Mouse (Mus musculus) limb, embryonic 10.5 days (tissue): ENCODE measurements around the gene Ptcra. TPM values are rescaled to one million over a fixed set of nuclear protein-coding genes. Genes with fewer than 3 reads are reported as not detected.

Experiments
- DNase-seq: peaks from one replicate; pipeline ENCODE4 v3.0.0-alpha.2; 2017; ENCODE audit warnings: low spot score
- H3K27ac ChIP-seq: fragments of 300-500 bp; sonication (generic); 2 replicates; pipeline ENCODE4 v1.5.1; 2016; ENCODE audit warnings: mild to moderate bottlenecking
- H3K27me3 ChIP-seq: fragments of 300-500 bp; sonication (generic); 2 replicates; pipeline ENCODE4 v1.6.1; 2016; ENCODE audit warnings: low read depth, mild to moderate bottlenecking; ENCODE audit not compliant: poor library complexity, severe bottlenecking
- H3K36me3 ChIP-seq: fragments of 300-500 bp; sonication (generic); 2 replicates; pipeline ENCODE4 v1.6.1; 2016; ENCODE audit warnings: mild to moderate bottlenecking, moderate library complexity
- H3K4me1 ChIP-seq: fragments of 300-500 bp; sonication (generic); 2 replicates; pipeline ENCODE4 v1.6.1; 2016
- H3K4me3 ChIP-seq: fragments of 300-500 bp; sonication (generic); 2 replicates; pipeline ENCODE4 v1.5.1; 2016; ENCODE audit warnings: mild to moderate bottlenecking, moderate library complexity
- H3K9me3 ChIP-seq: fragments of 300-500 bp; sonication (generic); replicated peaks from 2 replicates; pipeline ENCODE4 v1.6.1; 2016; ENCODE audit warnings: mild to moderate bottlenecking
- WGBS: fragments of 180-500 bp; shearing (Covaris S2); methylation state at CpG from one replicate; pipeline ENCODE4 v1.1.7; 2016; 5-methylcytosine and 5-hydroxymethylcytosine counted together
- polyA plus RNA-seq: library from polyadenylated mRNA; unstranded; fragments of >200 nt; fragmentation: Nextera tagmentation; extraction: Ambion mirVana; gene quantifications from 2 replicates; pipeline ENCODE4 v1.2.1, GENCODE M21; 2016

The Ptcra gene
- polyA plus RNA-seq, 1 experiment from 2014 or later: 0.73 TPM

DNA sequence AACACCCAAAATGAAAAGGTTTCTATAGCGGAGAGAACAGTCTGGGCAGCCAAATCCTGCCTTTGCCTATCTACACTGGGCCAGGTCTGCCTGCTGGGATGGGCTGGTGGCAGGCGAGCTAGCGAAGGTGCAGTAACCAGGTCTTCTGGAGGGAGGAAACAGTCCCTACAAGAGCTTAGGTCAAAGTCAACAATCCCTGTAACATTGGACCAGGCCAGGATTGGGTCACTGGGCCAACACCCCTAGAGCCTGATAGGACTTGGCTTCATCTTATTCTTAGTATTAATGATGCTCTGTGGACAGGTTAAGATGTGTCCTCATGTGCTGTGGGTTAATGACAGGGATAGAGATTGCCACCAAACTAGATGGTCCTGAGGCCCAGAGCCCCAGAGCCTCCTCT is 29.5 kb downstream of the Ptcra start:
- H3K27ac ChIP-seq: no peak overlapping the region
- H3K9me3 ChIP-seq: no peaks in the 10 kb centered on the region
- peaks cover 16% of the 10 kb centered on the region for H3K27me3 ChIP-seq
- H3K36me3 ChIP-seq: peaks cover 48% of the 10 kb centered on the region
- WGBS: 92% methylated on average over 3 of the region's 3 CpGs
- no peak for DNase-seq
- no peaks in the 10 kb centered on the region; the same call in 1 of the 2 replicates for H3K4me1 ChIP-seq
- no peak overlapping the region for H3K4me3 ChIP-seq

DNA sequence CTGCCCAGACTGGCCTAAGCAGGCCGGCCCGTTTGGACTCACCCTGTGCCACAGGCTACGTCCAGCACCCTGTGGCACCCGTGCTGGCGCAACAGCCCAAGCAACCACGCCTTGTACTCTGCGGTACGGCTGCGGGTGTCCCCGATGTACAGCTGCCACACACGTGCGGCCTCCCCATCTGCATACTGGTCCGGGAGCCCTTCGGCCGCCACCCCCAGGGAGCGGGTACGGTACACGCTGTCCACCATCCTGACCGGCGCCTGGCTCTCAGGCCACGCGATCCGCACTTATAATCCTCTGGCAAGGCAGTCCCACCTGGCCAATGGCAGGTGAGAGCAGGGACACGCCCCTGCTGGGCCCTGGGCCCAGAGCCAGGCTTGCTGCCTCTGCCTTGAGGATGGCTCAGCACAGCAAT is 34.6 kb downstream of the Ptcra start, which contains the start of gene Gnmt:
TSS of gene Gnmt (minus strand) at position 265 of the 415 bp plus-strand sequence.
- 16% methylated on average over 24 of the region's 24 CpGs for WGBS
- no peak for DNase-seq
- H3K36me3 ChIP-seq: peaks cover 28% of the 10 kb centered on the region
- no peak within 1 kb of the TSS for H3K27ac ChIP-seq
- H3K27me3 ChIP-seq: peaks cover 29% of the 10 kb centered on the region
- H3K4me1 ChIP-seq: peaks cover 7% of the 10 kb centered on the region; the same call in 1 of the 2 replicates
- peak within 1 kb of the TSS; percentile 13; the same call in 1 of the 2 replicates for H3K4me3 ChIP-seq
- H3K9me3 ChIP-seq: no peaks in the 10 kb centered on the region

DNA sequence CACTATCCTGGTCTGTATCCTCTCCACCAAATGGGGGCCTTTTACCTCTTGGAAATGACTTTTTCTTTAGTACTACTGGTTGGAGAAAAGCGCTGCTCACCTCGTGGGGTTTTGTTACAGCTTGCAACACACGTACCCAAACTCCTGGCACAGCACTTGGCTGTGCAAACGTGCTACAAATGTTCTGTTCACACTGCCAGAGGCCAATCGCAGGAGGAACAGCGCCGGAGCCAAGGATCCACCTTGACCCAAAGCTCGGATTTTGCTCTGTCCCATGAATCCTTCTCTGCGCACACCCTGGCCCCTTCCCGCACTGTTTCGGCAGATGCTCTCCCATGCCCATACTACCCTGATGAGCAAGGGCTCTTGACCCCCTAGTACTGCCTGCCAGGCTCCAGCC is 35.0 kb downstream of the Ptcra start:
- peaks cover 30% of the 10 kb centered on the region for H3K36me3 ChIP-seq
- H3K27ac ChIP-seq: no peak overlapping the region
- peaks cover 7% of the 10 kb centered on the region; the same call in 1 of the 2 replicates for H3K4me1 ChIP-seq
- peak overlapping the region; percentile 13; the same call in 1 of the 2 replicates for H3K4me3 ChIP-seq
- no peaks in the 10 kb centered on the region for H3K9me3 ChIP-seq
- peaks cover 29% of the 10 kb centered on the region for H3K27me3 ChIP-seq
- WGBS: 44% methylated on average over 11 of the region's 11 CpGs
- DNase-seq: no peak

DNA sequence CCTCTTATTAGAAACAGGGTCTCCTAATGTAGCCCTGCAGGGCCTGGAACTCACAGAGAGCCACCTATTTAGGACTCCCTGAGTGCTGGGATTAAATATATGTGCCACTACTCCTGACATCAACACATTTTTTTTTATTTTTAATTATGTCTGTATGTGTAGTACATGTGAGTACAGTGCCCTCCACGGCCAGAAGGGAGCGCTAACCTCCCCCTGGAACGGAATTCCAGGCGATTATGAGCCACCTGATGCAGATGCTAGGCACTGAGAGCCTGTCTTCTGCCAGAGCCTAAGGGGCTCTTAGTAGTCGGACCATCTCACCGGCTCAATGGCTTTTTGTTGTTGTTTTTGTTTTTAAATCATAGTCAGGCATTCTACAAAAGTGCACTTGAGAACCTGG is 35.5 kb downstream of the Ptcra start:
- Histone ChIP-seq H3K9me3 (no peaks in the 10 kb centered on the region), H3K36me3 (peaks cover 35% of the 10 kb centered on the region), H3K27me3 (peaks cover 29% of the 10 kb centered on the region), H3K27ac (no peak overlapping the region), H3K4me3 (no peak overlapping the region), H3K4me1 (peaks cover 7% of the 10 kb centered on the region; the same call in 1 of the 2 replicates)
- 44% methylated on average over 6 of the region's 6 CpGs for WGBS
- no peak for DNase-seq

GRCm38 (mm10) chr17:46727271-46727670 is 36.2 kb downstream of the Ptcra start:
- no peak for DNase-seq
- H3K36me3 ChIP-seq: peaks cover 41% of the 10 kb centered on the region
- H3K27ac ChIP-seq: no peak overlapping the region
- no peak overlapping the region for H3K4me3 ChIP-seq
- H3K9me3 ChIP-seq: no peaks in the 10 kb centered on the region
- 93% methylated on average over 11 of the region's 11 CpGs for WGBS
- peaks cover 7% of the 10 kb centered on the region; the same call in 1 of the 2 replicates for H3K4me1 ChIP-seq
- H3K27me3 ChIP-seq: peaks cover 29% of the 10 kb centered on the region

DNA sequence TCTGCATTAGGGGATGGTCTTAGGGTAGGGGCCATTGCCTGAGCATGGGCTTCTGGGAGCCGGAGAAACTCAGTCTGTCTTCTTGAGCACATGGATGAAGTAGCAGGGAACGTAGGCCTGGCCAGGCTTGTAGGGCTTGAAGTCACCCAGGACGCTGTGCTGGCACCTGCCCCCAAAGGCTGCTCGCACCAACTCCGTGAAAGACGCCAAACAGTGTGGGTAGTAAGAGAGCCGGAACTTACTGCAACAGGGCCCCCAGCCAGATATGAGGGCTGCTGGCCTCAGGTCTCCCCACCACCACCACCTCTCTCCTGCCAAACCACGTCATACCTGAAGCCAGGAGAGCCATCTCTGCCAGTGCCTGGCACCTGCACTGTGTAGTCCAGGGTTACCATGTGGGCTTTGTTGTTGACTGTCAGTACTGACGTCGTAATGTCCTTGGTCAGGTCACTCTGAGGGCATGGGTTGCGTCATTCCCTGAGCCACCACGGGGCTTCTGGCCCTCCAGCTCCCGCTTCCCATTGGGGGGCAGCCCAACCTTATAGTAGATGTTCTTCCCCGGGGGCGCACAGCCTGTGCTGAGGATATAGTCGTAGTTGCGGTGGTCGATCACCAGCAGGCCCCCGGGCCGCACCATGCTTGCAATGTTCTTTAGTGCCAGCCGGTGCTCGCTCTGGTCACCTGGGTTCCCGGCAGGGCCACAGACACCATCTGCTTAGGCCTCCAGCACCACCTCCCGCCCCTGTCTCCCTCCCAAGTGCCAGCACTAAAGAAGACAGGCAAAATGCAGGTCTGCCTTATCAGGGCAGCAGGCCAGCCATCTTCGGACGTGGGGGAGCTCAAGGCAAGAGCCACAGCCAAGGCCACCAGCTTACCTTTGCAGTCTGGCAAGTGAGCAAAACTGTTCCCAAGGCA is 37.5 kb downstream of the Ptcra start:
- Histone ChIP-seq H3K4me1 (peaks cover 7% of the 10 kb centered on the region; the same call in 1 of the 2 replicates), H3K27ac (no peak overlapping the region), H3K9me3 (no peaks in the 10 kb centered on the region), H3K27me3 (peaks cover 29% of the 10 kb centered on the region), H3K4me3 (no peak overlapping the region), H3K36me3 (peaks cover 53% of the 10 kb centered on the region)
- WGBS: 90% methylated on average over 26 of the region's 26 CpGs
- no peak for DNase-seq

DNA sequence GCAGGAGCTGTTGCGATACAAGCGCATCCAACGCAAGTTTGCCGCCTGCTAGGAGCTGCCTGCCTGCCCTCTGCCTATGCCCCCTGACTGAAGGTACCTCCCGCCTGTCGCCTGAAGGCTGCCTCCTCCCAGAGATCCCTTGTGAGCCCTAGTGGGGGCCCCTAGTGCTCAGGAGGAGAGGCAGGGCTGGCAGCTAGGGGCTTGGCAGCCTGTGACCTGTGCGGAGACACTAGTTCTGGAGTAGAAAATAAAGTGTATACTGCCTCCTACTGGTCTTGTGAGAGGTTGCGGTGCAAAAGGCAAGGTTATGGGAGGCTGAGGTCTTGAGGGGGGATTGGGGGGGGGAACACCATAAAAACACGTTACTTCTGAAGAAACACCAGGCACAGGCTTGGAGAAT is 38.2 kb downstream of the Ptcra start:
- H3K4me3 ChIP-seq: no peak overlapping the region
- peaks cover 59% of the 10 kb centered on the region for H3K36me3 ChIP-seq
- no peaks in the 10 kb centered on the region for H3K9me3 ChIP-seq
- DNase-seq: peak; percentile 48
- peaks cover 26% of the 10 kb centered on the region for H3K27me3 ChIP-seq
- H3K27ac ChIP-seq: 0 out of 2 replicates have a peak overlapping the region, but pooled peaks have one; percentile 5
- peaks cover 7% of the 10 kb centered on the region; the same call in 1 of the 2 replicates for H3K4me1 ChIP-seq
- 50% methylated on average over 9 of the region's 9 CpGs for WGBS

GRCm38 (mm10) chr17:46724477-46725084 is 38.9 kb downstream of the Ptcra start:
- H3K27me3 ChIP-seq: peaks cover 19% of the 10 kb centered on the region
- H3K4me1 ChIP-seq: peaks cover 7% of the 10 kb centered on the region; the same call in 1 of the 2 replicates

DNA sequence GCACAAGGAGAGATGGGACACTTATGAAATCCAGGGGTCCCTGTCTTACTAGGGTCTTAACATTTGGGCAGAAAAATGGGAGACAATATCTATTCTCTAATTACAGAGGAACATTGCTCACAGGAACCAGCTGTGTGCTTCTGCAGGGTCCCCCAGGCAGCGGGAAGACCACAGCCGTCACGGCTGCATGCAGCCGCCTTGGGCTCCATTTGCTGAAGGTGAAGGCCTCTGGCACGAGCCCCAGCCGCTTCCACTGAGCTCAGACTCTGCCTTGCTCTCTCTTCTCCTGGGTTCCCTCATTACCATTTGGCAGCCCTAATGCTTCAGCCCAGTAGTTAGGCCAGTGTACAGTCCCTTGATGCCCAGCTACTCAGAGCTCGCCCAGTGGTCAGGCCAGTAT is 42.4 kb downstream of the Ptcra start:
- WGBS: 88% methylated on average over 7 of the region's 7 CpGs
- H3K27ac ChIP-seq: no peak overlapping the region
- no peaks in the 10 kb centered on the region for H3K9me3 ChIP-seq
- no peak for DNase-seq
- H3K4me1 ChIP-seq: peaks cover 3% of the 10 kb centered on the region; the same call in 1 of the 2 replicates
- H3K4me3 ChIP-seq: no peak overlapping the region
- no peaks in the 10 kb centered on the region for H3K27me3 ChIP-seq
- peaks cover 76% of the 10 kb centered on the region for H3K36me3 ChIP-seq

More at GRCm38 (mm10) chr17:46724477-46725084, 38.9 kb downstream of the Ptcra start:
- Histone ChIP-seq H3K9me3 (no peaks in the 10 kb centered on the region), H3K36me3 (peaks cover 62% of the 10 kb centered on the region), H3K4me3 (no peak overlapping the region), H3K27ac (0 out of 2 replicates have a peak overlapping the region, but pooled peaks have one; percentile 5)
- DNase-seq: no peak
- 79% methylated on average over 20 of the region's 20 CpGs for WGBS

GRCm38 (mm10) chr17:46714756-46715481 is 48.6 kb downstream of the Ptcra start:
- H3K36me3 ChIP-seq: peaks cover 53% of the 10 kb centered on the region
- H3K9me3 ChIP-seq: no peaks in the 10 kb centered on the region
- WGBS: 94% methylated on average over 11 of the region's 11 CpGs
- no peak overlapping the region for H3K4me3 ChIP-seq
- DNase-seq: no peak
- H3K27ac ChIP-seq: no peak overlapping the region
- peaks cover 26% of the 10 kb centered on the region for H3K4me1 ChIP-seq
- H3K27me3 ChIP-seq: no peaks in the 10 kb centered on the region

GRCm38 (mm10) chr17:46713849-46714248 is 49.7 kb downstream of the Ptcra start:
- Histone ChIP-seq H3K9me3 (no peaks in the 10 kb centered on the region), H3K4me1 (peaks cover 26% of the 10 kb centered on the region), H3K4me3 (peak overlapping the region; percentile 94; the same call in 1 of the 2 replicates), H3K27me3 (no peaks in the 10 kb centered on the region), H3K36me3 (peaks cover 52% of the 10 kb centered on the region), H3K27ac (no peak overlapping the region)
- no peak for DNase-seq
- 93% methylated on average over 9 of the region's 9 CpGs for WGBS

- Histone ChIP-seq H3K36me3 (peaks cover 47% of the 10 kb centered on the region), H3K4me3 (peak overlapping the region; percentile 94), H3K4me1 (peaks cover 26% of the 10 kb centered on the region), H3K9me3 (no peaks in the 10 kb centered on the region), H3K27me3 (no peaks in the 10 kb centered on the region), H3K27ac (no peak overlapping the region)
- WGBS: 79% methylated on average over 7 of the region's 7 CpGs
- DNase-seq: no peak
Observed at GRCm38 (mm10) chr17:46712442-46712841, 51.1 kb downstream of the Ptcra start.
